Mouse (Mus musculus) heart, postnatal 14 days (tissue): ENCODE measurements around the gene Pld4. TPM values are rescaled to one million over a fixed set of nuclear protein-coding genes. Genes with fewer than 3 reads are reported as not detected.

ENCODE experiments used
- DNase-seq, 2 experiments: peaks; one replicate each; pipeline ENCODE4 v3.0.0; 2021 to 2022
- intact Hi-C: fragments of 180-260 bp; cut with DNase I; formaldehyde crosslinking; loops from one replicate; pipeline ENCODE4 v1.15.1; 2025
- total RNA-seq, 2 experiments: library from RNA; stranded (reverse); gene quantifications; 2 replicates each; pipeline ENCODE4 v1.2.3; 2021

The Pld4 gene
- total RNA-seq, 2 experiments from 2014 or later: 6.3 to 8.0 TPM

GRCm38 (mm10) chr12:112737081-112737480 is 23.4 kb upstream of the Pld4 start:
- no peak for DNase-seq
- intact Hi-C loops: no loop called here

DNA sequence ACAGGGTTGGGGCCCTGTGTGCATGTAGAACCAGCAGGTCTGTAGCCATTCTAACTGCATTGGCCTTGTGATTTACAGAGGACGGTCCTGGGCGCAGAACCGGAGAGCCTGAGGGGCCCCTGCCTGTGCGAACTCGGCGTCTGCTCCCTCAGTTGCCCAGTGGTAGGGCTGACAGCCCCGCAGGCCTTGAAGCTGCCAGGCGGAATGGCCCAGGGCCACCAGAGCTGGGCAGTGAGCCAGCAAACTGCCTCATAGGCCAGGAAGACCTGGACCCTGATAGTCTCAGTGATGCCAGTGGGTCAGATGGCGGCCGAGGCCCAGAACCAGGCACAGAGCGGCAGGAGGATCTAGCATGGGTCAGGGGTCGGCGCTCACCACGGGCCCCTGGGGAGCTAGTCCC is 22.7 kb upstream of the Pld4 start:
- intact Hi-C loops: no loop called here

DNA sequence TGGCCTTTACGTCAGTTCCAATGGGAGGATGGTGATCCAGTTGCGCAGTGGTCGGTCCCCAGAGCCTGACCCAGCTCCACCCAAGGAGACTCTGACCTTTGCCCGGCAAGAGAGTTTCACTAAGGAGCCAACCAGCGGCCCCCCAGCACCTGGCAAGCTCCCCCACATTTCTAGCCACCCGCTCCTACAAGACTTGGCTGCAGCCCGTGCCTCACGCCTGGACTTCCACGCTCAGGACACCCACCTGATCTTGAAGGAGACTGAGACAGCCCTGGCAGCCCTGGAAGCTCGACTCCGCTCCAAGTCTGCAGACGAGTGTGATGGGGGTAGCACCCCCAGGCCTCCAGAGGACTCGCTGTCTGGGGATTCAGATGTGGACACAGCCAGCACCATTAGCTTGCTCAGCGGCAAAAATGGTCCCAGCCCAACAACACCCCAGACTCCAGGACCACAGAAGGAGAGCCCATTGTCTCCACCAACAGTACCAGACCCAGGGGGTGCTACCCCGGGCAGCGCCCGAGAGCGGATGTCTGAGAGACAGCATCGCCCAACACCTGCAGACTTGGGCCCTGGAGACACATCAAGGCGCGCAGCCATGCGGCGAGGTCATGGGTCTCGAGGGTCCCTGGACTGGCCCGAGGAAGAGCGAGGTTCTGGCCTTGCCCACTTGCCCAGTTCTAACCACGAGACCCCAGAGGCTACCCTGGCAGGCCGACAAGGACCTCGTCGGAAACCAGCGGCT is 22.0 kb upstream of the Pld4 start:
- intact Hi-C loops: no loop called here

More for the DNA sequence above, 22.7 kb upstream of the Pld4 start:
- no peak for DNase-seq

GRCm38 (mm10) chr12:112739023-112739568 is 21.4 kb upstream of the Pld4 start:
- DNase-seq: no peak
- intact Hi-C loops: no loop called here

More for the DNA sequence above, 22.0 kb upstream of the Pld4 start:
- DNase-seq: no peak

GRCm38 (mm10) chr12:112742768-112743167 is 17.7 kb upstream of the Pld4 start:
- DNase-seq: peak; percentile 47 to 48
- intact Hi-C loops: no loop called here

- intact Hi-C loops: no loop called here
- peak; percentile 85 to 89 for DNase-seq
Measured at GRCm38 (mm10) chr12:112743168-112743975, 17.1 kb upstream of the Pld4 start.

DNA sequence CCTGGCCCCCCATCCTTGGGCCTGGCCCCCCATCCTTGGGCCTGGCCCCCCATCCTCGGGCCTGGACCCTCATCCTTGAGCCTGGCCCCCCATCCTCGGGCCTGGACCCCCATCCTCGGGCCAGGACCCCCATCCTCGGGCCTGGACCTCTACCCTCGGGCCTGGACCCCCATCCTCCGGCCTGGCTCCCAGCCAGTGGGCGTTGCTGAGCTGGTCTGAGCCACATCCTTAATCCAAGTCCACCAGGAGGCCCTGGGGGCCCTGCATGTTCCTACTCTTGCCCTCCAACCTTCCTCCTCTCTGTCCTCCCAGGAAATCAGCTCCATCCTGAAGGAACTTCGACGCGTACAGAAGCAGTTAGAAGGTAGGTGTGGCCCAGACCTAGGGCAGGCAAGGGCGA is 16.2 kb upstream of the Pld4 start:
- intact Hi-C loops: no loop called here
- no peak for DNase-seq

DNA sequence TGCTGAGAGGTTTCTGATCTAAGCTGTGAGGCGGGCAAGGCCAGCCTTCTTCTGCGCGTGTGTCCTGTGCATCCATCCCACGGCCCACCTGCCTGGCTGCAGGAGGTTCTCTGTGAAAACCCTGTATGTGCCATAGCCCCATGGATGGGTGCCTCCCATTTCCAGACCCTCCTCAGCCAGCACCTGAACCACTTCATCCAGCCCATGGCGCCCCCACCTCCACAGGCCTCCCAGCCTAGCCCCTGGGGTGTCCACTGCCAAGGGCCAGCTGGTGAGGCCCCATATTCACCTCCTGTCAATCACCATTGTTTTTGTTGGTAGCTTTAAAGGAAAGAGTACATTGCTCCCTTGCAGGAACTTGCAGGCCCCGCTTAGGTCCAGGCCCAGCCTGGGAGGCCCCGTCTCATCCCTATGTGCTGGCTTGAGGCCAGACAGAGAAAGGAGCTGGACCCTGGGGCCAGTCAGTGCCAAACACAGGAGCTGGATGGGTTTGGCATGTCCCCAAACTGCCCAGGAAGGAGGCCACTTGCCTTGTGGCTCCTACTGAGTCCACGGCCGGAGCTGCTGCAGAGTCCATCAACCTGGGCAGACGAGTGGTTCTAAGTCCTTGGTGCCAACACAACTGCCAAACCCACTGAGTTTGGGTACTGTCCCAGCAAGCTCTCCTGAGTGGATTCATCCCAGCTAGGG is 15.4 kb upstream of the Pld4 start:
- intact Hi-C loops: loop anchor here (5.0 kb wide), 1 partner anchor 57 kb away; the partner anchor contains the start of gene Ahnak2
- no peak for DNase-seq

- intact Hi-C loops: loop anchor here (2.0 to 5.0 kb wide), 2 partner anchors 57 to 99 kb away; partner anchors contain the start of gene Ahnak2
- no peak for DNase-seq
Measured at GRCm38 (mm10) chr12:112745716-112746115, 14.7 kb upstream of the Pld4 start.

GRCm38 (mm10) chr12:112746461-112746807 is 14.0 kb upstream of the Pld4 start:
- DNase-seq: no peak
- intact Hi-C loops: loop anchor here (2.0 to 5.0 kb wide), 2 partner anchors 56 to 98 kb away; partner anchors contain the start of gene Ahnak2

DNA sequence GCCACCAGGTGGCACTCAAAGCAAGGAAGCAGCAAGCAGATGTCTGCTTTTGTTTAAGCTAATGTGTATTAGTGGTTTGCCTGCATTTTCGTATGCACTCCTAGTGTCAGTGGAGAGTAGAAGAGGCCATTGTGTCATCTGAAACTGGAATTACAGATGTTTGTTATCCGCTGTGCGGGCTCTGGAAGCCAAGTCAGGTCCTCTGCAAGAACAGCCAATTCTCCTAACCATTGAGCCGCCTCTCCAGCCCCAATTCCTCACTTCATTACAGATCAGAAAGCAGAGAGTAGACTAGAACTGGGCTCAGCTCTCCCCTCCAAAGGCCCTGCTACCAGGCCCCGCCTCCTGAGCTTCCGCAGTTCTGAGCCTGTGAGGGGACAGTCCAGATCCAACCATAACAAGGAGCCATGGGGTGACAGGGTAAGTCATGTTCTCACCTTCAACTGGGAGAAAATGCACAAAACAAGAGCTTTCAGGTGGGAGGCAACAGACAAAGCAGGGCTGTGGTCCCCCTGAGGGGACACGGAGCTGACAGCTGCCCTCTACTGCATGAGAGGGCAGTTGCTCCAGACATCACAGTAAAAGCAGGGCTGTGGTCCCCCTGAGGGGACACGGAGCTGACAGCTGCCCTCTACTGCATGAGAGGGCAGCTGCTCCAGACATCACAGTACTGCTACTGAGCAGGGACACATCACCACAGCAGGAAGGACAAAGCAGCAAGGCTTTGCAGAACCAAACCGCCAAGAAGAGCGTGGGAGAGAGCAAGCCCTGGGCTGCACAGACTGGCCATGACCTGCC is 13.4 kb upstream of the Pld4 start:
- peak; percentile 40 to 64 for DNase-seq
- intact Hi-C loops: loop anchor here (2.0 to 5.0 kb wide), 2 partner anchors 55 to 98 kb away; partner anchors contain the start of gene Ahnak2

DNA sequence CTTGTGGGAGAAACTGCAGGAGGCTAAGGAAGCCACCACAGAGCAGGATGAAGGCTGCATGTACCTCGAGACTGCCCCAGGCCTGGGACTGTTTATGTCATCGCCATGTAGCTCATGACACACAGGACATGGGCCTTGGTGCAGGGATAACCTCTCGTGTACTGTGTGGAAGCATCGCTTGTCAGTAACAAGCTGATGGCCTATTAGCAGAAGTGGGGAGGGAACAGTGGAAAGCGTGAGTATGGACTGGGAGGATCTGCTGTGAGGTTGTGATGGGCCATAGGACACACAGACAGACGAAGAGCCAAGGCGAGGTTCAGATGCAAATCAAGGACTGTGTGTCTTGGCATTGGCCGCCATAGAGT is 12.9 kb upstream of the Pld4 start:
- intact Hi-C loops: loop anchor here (2.0 to 5.0 kb wide), 2 partner anchors 55 to 97 kb away; partner anchors contain the start of gene Ahnak2
- no peak for DNase-seq

- intact Hi-C loops: no loop called here
- DNase-seq: no peak
Measured at GRCm38 (mm10) chr12:112750976-112751375, 9.5 kb upstream of the Pld4 start.

- no peak for DNase-seq
- intact Hi-C loops: no loop called here
Measured at GRCm38 (mm10) chr12:112752399-112752798, 8.1 kb upstream of the Pld4 start.

DNA sequence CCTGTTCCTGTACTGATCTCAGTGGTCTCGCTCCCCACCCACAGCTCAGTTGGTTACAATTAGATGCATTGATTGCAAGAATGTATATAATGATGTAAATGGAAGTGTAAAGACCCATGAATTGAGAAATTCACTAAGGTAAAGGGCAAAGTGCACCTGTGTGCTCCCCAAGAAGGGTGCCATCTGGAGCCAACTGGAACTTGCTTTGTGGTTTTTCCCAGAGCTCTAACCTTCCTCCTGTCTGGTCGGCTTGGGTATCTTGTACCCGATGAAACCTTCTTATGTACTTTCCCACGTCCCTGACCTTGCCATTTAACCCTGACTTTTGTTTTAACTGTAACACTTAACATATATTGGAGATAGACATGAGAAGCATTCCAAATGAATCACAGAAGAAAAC is 4.6 kb upstream of the Pld4 start:
- intact Hi-C loops: no loop called here
- DNase-seq: no peak

- intact Hi-C loops: no loop called here
- no peak for DNase-seq
Measured at GRCm38 (mm10) chr12:112757896-112758295, 2.6 kb upstream of the Pld4 start.

DNA sequence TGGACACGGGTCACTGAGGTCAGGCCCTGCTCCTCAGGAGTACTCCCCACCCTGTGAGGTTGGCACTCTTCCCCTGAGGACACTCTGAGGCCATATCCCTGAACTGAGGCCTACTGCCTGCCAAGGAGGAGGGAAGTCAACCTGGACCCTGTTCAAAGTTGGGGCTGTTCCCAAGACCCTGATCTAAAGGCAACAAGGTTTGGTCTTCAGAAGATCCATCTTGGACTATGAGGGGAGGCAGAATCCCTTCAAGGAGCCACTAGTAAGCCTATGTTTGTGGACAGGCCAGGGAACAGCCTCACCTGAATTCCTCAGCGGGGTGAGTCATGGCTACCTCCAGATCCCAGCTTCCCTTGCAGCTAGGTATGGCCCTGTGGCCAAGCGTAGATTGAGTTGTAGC is 984 bp upstream of the Pld4 start:
- intact Hi-C loops: no loop called here
- DNase-seq: no peak

DNA sequence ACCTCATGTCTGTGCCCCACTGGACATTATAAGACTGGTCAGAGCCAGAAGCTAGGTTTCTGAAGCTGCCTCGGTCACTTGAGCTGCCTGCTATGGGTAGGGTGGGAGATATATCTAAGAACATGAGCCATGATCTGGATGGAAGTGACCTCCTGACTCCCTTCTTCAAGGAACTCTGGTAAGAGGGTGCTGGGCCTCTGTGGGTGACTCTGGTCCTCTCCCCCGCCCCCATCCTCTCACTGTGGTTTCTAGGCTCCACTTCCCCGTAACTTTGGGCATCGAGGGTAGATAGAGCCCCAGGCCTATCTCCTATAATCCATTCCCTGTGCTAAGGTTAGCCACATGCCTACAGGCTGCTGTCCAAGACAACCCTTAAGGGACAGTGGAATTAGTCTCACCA is 956 bp downstream of the Pld4 start:
- intact Hi-C loops: no loop called here
- no peak for DNase-seq

DNA sequence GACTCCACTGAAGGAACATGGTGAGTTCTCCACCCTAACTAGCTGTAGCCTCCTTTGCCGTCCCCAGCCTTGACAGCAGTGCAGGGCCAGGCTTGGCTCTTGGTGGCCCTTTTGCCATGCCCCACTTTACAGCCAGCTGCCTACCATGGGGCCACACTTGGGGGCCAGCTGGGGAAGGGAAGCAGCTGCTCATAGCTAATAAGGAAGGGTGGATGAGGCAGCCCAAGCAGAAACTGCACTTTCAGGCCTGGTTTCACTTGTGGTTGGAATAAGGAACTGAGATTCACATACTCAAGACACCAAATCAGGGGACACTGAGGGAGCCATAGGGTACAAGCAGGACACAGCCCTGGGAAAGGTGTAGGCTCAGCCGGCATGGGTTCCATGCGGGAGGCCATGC is 1.6 kb downstream of the Pld4 start:
- intact Hi-C loops: no loop called here
- no peak for DNase-seq

DNA sequence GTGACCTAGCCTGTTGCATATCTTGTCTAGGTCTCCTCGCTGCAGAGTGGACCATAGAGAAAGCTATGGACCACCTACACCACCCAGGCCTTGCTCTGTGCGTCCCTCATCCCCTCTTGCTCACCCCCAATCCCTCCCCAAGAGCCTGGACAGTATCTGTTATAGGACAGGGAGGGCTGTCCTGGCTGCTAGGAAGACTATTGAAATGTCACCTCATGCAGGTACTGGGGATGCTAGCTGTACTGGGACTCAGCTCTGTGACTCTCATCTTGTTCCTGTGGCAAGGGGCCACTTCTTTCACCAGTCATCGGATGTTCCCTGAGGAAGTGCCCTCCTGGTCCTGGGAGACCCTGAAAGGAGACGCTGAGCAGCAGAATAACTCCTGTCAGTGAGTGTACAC is 2.7 kb downstream of the Pld4 start:
- intact Hi-C loops: no loop called here
- DNase-seq: no peak
